Mouse (Mus musculus): ENCODE measurements around the gene Farsa. TPM values are rescaled to one million over a fixed set of nuclear protein-coding genes. Genes with fewer than 3 reads are reported as not detected.
"Not testable (repeated sequence)": the region's sequence is repeated elsewhere in the genome, so short reads cannot be mapped to it uniquely, and the experiment has no call there.

Farsa gene
- polyA plus RNA-seq, 1 experiment: 59.1 TPM

DNA sequence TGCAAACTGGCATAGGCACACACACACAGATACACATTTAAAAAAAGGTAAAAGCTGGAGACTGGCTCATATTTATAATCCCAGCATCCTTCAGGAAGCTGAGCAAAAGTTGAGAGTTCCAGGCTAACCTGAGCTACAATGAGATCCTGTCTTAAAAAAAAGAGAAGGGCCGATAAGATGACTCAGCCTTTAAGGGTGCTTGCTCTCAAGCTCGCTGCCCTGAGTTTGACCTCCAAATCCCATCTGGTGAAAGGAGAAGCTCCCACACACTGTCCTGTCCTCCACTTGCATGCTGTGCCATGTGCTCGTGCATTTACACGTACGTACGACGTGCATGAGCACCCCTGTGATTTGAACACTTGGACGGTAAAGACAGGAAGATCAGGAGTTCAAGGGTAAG, 50.7 kb downstream of the Farsa start:
- TF ChIP-seq CTCF (IDR thresholded peaks at IDR 0.05; ENCODE audit: control insufficient read depth, insufficient read depth, low read length) (no peak), POLR2A (IDR thresholded peaks at IDR 0.05; ENCODE audit: borderline replicate concordance, control insufficient read depth, low read depth, low read length) (no peak)
- H3K4me3 ChIP-seq (replicated peaks; ENCODE audit: control insufficient read depth, low read depth, low read length): no peak overlapping the region
- WGBS: 58% methylated on average over 8 of the region's 8 CpGs
- H3K27ac ChIP-seq (ENCODE audit: control insufficient read depth, insufficient read depth, low read depth, low read length, poor library complexity): no peak overlapping the region
- peaks cover 2% of the 10 kb centered on the region; the same call in 1 of the 2 replicates for H3K4me1 ChIP-seq (ENCODE audit: control insufficient read depth, insufficient read depth, low read length)

DNA sequence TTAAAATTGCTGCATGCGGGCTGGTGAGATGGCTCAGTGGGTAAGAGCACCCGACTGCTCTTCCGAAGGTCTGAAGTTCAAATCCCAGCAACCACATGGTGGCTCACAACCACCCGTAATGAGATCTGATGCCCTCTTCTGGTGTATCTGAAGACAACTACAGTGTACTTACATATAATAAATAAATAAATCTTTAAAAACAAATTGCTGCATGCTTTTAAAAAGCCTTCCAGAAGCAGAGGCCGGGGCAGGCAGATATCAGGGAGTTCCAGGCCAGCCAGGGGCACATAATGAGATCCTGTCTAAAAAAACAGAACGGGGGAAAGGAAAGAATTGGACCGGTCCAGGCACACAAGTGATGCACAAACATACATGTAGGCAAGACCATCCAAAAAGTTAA, 51.2 kb downstream of the Farsa start:
- not testable (repeated sequence) for H3K4me3 ChIP-seq (replicated peaks; ENCODE audit: control insufficient read depth, low read depth, low read length); H3K4me1 ChIP-seq (ENCODE audit: control insufficient read depth, insufficient read depth, low read length); H3K27ac ChIP-seq (ENCODE audit: control insufficient read depth, insufficient read depth, low read depth, low read length, poor library complexity)
- 7% methylated on average over 7 of the region's 7 CpGs for WGBS

DNA sequence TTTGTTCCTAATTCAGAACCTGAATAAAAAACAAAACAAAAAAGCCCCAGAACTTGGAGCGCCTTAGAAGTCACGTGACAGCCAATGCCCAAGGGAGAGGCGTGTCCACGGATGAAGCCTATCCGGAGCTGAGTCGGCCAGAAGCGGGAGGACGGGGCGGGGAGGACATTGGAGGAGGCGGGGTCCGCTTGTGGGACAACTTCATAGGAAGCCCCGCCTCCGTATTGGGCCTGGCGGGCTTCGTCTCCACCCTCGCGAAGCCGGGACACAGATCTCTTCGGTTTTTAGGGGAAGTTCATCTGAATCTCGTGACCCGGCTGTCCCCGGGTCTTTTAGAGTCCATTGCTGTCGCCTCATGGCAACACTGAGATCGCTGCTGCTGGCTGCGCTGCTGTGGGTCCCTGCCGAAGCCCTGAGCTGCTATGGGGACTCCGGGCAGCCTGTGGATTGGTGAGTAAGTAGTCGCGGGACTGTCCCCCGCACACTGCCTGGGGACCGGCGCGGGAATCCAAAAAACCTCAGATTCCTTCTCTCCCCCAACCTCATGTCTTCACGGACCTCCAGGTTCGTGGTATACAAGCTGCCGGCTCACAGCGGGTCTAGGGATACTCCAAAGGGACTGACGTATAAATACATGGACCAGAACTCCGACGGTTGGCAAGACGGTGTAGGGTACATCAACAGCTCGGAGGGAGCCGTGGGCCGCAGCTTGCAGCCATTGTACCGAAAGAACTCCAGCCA, 51.8 kb downstream of the Farsa start, which contains the start of gene Dnase2a:
TSS of gene Dnase2a (plus strand) at position 140 of the 741 bp plus-strand sequence.
- Histone ChIP-seq H3K4me1 (ENCODE audit: control insufficient read depth, insufficient read depth, low read length) (peaks cover 5% of the 10 kb centered on the region), H3K4me3 (replicated peaks; ENCODE audit: control insufficient read depth, low read depth, low read length) (peak within 1 kb of the TSS; percentile 72), H3K27ac (ENCODE audit: control insufficient read depth, insufficient read depth, low read depth, low read length, poor library complexity) (peak within 1 kb of the TSS; percentile 90)
- WGBS: under 1% methylated on average over 45 of the region's 45 CpGs
- TF ChIP-seq POLR2A (IDR thresholded peaks at IDR 0.05; ENCODE audit: borderline replicate concordance, control insufficient read depth, low read depth, low read length) (peak; percentile 55; the same call in 1 of the 2 replicates), CTCF (IDR thresholded peaks at IDR 0.05; ENCODE audit: control insufficient read depth, insufficient read depth, low read length) (no peak)

DNA sequence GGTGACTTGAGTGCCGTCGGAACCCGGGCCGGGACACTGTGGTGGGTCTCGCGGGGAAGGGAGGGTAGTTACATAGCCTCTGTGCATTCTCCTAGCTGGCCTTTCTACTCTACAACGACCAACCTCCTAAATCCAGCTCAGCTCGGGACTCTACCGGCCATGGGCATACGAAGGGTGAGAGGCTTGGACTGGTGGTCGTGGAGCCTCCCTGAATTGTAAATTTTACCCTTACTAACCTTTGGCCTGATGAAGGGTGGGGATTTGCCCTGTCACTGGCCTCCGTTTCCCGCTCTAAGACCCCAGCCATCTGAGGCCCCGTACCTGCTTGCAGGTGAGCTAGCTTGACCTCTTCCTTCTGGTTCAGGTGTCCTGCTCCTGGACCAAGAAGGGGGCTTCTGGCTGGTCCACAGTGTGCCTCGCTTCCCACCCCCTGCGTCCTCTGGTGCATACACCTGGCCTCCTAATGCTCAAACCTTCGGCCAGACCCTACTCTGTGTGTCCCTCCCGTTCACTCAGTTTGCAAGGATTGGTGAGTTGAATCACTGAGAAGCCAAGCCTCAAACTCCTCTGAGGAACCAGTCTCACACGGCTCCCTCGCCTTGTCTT, 52.5 kb downstream of the Farsa start:
- Histone ChIP-seq H3K27ac (ENCODE audit: control insufficient read depth, insufficient read depth, low read depth, low read length, poor library complexity) (peak overlapping the region; percentile 90), H3K4me3 (replicated peaks; ENCODE audit: control insufficient read depth, low read depth, low read length) (peak overlapping the region; percentile 72), H3K4me1 (ENCODE audit: control insufficient read depth, insufficient read depth, low read length) (peaks cover 5% of the 10 kb centered on the region)
- no peak for TF ChIP-seq POLR2A (IDR thresholded peaks at IDR 0.05; ENCODE audit: borderline replicate concordance, control insufficient read depth, low read depth, low read length)
- no peak for TF ChIP-seq CTCF (IDR thresholded peaks at IDR 0.05; ENCODE audit: control insufficient read depth, insufficient read depth, low read length)
- 38% methylated on average over 20 of the region's 20 CpGs for WGBS

DNA sequence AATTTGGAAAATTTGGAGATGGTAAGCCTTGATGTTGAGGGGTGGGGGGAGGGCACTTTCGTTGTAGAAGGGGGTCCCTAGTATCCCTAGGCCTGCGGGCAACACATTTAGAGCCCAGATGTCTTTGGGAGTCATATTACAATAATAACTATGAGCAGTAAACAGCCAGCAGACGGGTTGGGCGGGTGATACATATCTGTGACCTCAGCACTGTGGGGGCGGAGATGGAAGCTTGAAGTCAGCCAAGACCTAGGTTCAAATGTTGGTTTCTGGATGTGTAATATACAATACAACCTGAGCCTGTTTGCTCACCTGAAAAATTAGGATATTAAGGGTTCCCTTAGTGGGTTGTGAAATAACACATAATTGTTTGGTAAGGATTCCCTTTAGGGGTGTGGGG, 53.2 kb downstream of the Farsa start:
- H3K4me3 ChIP-seq (replicated peaks; ENCODE audit: control insufficient read depth, low read depth, low read length): no peak overlapping the region
- peak overlapping the region; percentile 90 for H3K27ac ChIP-seq (ENCODE audit: control insufficient read depth, insufficient read depth, low read depth, low read length, poor library complexity)
- TF ChIP-seq CTCF (IDR thresholded peaks at IDR 0.05; ENCODE audit: control insufficient read depth, insufficient read depth, low read length) (no peak), POLR2A (IDR thresholded peaks at IDR 0.05; ENCODE audit: borderline replicate concordance, control insufficient read depth, low read depth, low read length) (no peak)
- peaks cover 3% of the 10 kb centered on the region for H3K4me1 ChIP-seq (ENCODE audit: control insufficient read depth, insufficient read depth, low read length)
- 64% methylated on average over 5 of the region's 5 CpGs for WGBS

DNA sequence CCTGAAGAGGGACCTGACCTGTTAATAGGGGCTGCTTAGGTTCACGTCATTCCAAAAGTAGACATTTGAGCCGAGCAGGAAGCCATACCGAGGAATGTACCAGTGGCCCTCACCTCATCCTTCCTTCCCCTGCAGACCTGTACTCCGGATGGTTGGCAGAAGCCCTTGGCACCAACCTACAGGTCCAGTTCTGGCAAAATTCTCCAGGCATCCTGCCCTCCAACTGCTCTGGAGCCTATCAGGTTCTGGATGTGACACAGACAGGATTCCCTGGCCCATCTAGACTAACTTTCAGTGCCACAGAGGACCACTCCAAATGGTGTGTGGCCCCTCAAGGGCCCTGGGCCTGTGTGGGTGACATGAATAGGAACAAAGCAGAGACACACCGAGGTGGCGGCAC, 53.8 kb downstream of the Farsa start:
- no peak for TF ChIP-seq POLR2A (IDR thresholded peaks at IDR 0.05; ENCODE audit: borderline replicate concordance, control insufficient read depth, low read depth, low read length)
- no peak for TF ChIP-seq CTCF (IDR thresholded peaks at IDR 0.05; ENCODE audit: control insufficient read depth, insufficient read depth, low read length)
- 82% methylated on average over 6 of the region's 6 CpGs for WGBS
- no peak overlapping the region for H3K27ac ChIP-seq (ENCODE audit: control insufficient read depth, insufficient read depth, low read depth, low read length, poor library complexity)
- peaks cover 3% of the 10 kb centered on the region for H3K4me1 ChIP-seq (ENCODE audit: control insufficient read depth, insufficient read depth, low read length)
- no peak overlapping the region for H3K4me3 ChIP-seq (replicated peaks; ENCODE audit: control insufficient read depth, low read depth, low read length)

DNA sequence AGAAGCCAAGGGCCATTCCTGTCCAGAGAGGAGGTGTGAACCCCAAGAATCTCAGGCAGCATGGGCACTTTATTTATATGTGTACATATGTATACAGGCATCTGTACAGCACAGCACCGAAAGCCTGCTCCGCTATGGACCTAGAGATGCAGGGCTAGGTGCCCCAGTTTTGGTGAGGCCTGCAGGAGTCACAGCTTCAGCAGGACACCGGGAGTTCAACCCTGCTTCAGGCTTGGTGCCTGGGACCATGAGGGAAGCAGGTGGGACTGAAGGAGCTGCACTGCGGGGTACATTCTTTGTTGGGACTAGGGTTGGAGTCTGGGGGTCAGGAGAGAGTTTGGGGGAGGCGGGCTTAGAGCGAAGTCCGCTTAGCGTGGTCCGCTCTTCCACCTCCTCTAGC, 55.1 kb downstream of the Farsa start:
- peaks cover 3% of the 10 kb centered on the region for H3K4me1 ChIP-seq (ENCODE audit: control insufficient read depth, insufficient read depth, low read length)
- H3K27ac ChIP-seq (ENCODE audit: control insufficient read depth, insufficient read depth, low read depth, low read length, poor library complexity): no peak overlapping the region
- WGBS: 92% methylated on average over 9 of the region's 9 CpGs
- TF ChIP-seq CTCF (IDR thresholded peaks at IDR 0.05; ENCODE audit: control insufficient read depth, insufficient read depth, low read length): no peak
- TF ChIP-seq POLR2A (IDR thresholded peaks at IDR 0.05; ENCODE audit: borderline replicate concordance, control insufficient read depth, low read depth, low read length): no peak
- no peak overlapping the region for H3K4me3 ChIP-seq (replicated peaks; ENCODE audit: control insufficient read depth, low read depth, low read length)

DNA sequence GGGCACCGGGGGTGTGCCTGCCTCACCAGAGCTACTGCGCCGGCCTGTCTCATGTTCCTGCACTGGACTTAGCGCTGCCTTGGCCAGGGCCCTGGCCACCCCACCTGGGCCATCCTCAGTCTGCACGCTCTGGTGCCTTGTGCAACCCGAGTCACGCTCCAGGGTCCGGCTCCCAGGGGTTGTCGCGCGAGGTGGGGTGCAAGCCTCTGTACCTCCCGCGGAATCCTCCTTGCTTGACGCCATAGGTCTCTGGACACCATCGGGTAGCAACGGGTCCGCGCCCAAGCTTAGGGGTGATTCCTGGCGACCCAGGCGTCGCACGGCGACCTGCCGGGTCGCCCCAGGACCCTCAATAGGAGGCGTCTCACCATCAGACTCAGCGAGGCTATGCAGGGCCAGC, 55.6 kb downstream of the Farsa start:
- TF ChIP-seq POLR2A (IDR thresholded peaks at IDR 0.05; ENCODE audit: borderline replicate concordance, control insufficient read depth, low read depth, low read length) (no peak), CTCF (IDR thresholded peaks at IDR 0.05; ENCODE audit: control insufficient read depth, insufficient read depth, low read length) (no peak)
- peaks cover 3% of the 10 kb centered on the region for H3K4me1 ChIP-seq (ENCODE audit: control insufficient read depth, insufficient read depth, low read length)
- peak overlapping the region; percentile 61 for H3K4me3 ChIP-seq (replicated peaks; ENCODE audit: control insufficient read depth, low read depth, low read length)
- peak overlapping the region; percentile 20; the same call in 1 of the 2 replicates for H3K27ac ChIP-seq (ENCODE audit: control insufficient read depth, insufficient read depth, low read depth, low read length, poor library complexity)
- WGBS: 67% methylated on average over 27 of the region's 27 CpGs

All from bone marrow, adult 2 months (tissue).